Mouse (Mus musculus) intestine, postnatal 0 days (tissue): ENCODE data around the gene Fars2. TPM values are rescaled to one million over a fixed set of nuclear protein-coding genes. Genes with fewer than 3 reads are reported as not detected.

Experiments
- ATAC-seq: fragments of 200-750 bp; cut with Nextera tagmentation; 2 replicates; pipeline ENCODE4 v1.8.0; 2017; ENCODE audit warnings: mild to moderate bottlenecking, moderate TSS enrichment, moderate library complexity
- H3K27ac ChIP-seq: fragments of 300-500 bp; sonication (generic); 2 replicates; pipeline ENCODE4 v1.5.1; 2014; ENCODE audit warnings: mild to moderate bottlenecking, low read depth, low read length, moderate library complexity
- H3K27me3 ChIP-seq: fragments of 300-500 bp; sonication (generic); replicated peaks from 2 replicates; pipeline ENCODE4 v1.6.1; 2014; ENCODE audit warnings: low read length, mixed read lengths; ENCODE audit not compliant: control insufficient read depth, insufficient read depth
- H3K36me3 ChIP-seq: fragments of 300-500 bp; sonication (generic); 2 replicates; pipeline ENCODE4 v1.6.1; 2014; ENCODE audit warnings: mild to moderate bottlenecking, moderate library complexity; ENCODE audit not compliant: control insufficient read depth, insufficient read depth
- H3K4me1 ChIP-seq: fragments of 300-500 bp; sonication (generic); replicated peaks from 2 replicates; pipeline ENCODE4 v1.6.1; 2014; ENCODE audit warnings: antibody characterized with exemption, low read length, mixed read lengths; ENCODE audit not compliant: control insufficient read depth, insufficient read depth
- H3K4me2 ChIP-seq: fragments of 300-500 bp; sonication (generic); replicated peaks from 2 replicates; pipeline ENCODE4 v1.6.1; 2014; ENCODE audit warnings: low read depth, mild to moderate bottlenecking, moderate library complexity
- H3K4me3 ChIP-seq: fragments of 300-500 bp; sonication (generic); 2 replicates; pipeline ENCODE4 v1.5.1; 2014; ENCODE audit warnings: low read depth, low read length
- H3K9ac ChIP-seq: fragments of 300-500 bp; sonication (generic); 2 replicates; pipeline ENCODE4 v1.6.1; 2014; ENCODE audit warnings: mild to moderate bottlenecking, low read depth, low read length
- H3K9me3 ChIP-seq: fragments of 300-500 bp; sonication (generic); 2 replicates; pipeline ENCODE4 v1.6.1; 2016; ENCODE audit warnings: mixed run types; ENCODE audit not compliant: control insufficient read depth
- CTCF ChIP-seq: sonication (generic); IDR thresholded peaks from 2 replicates; pipeline ENCODE4 v1.5.1; 2016; ENCODE audit warnings: low read depth, mild to moderate bottlenecking, control low read depth, antibody characterized with exemption, moderate library complexity
- WGBS: fragments of 180-500 bp; shearing (Covaris S2); extraction: QIAGEN DNeasy Blood & Tissue Kit; methylation state at CpG from one replicate; pipeline ENCODE4 v1.1.7; 2014; 5-methylcytosine and 5-hydroxymethylcytosine counted together
- polyA plus RNA-seq: library from polyadenylated mRNA; unstranded; fragments of >200 nt; fragmentation: Nextera tagmentation; extraction: Ambion mirVana; gene quantifications from 2 replicates; pipeline ENCODE4 v1.2.1, GENCODE M21; 2015

Gene Fars2
- polyA plus RNA-seq, 1 experiment from 2014 or later: 29.8 TPM

GRCm38 (mm10) chr13:36679345-36679744 lies 562.1 kb downstream of the Fars2 start:
- Histone ChIP-seq H3K4me3 (no peak overlapping the region), H3K9ac (no peak overlapping the region), H3K27ac (no peak overlapping the region), H3K4me2 (no peak overlapping the region), H3K4me1 (no peaks in the 10 kb centered on the region), H3K27me3 (no peaks in the 10 kb centered on the region), H3K36me3 (no peaks in the 10 kb centered on the region), H3K9me3 (no peaks in the 10 kb centered on the region)
- ATAC-seq: no peak
- WGBS: 33% methylated on average over 1 of the region's 1 CpGs
- TF ChIP-seq CTCF: no peak

GRCm38 (mm10) chr13:36680690-36681355 lies 563.6 kb downstream of the Fars2 start:
- H3K4me1 ChIP-seq: no peaks in the 10 kb centered on the region
- H3K4me3 ChIP-seq: no peak overlapping the region
- no peak overlapping the region for H3K9ac ChIP-seq
- 85% methylated on average over 8 of the region's 8 CpGs for WGBS
- TF ChIP-seq CTCF: no peak
- no peak overlapping the region for H3K4me2 ChIP-seq
- no peak overlapping the region for H3K27ac ChIP-seq
- no peaks in the 10 kb centered on the region for H3K27me3 ChIP-seq
- no peaks in the 10 kb centered on the region for H3K36me3 ChIP-seq
- no peak for ATAC-seq
- H3K9me3 ChIP-seq: no peaks in the 10 kb centered on the region

- Histone ChIP-seq H3K36me3 (no peaks in the 10 kb centered on the region), H3K4me3 (no peak overlapping the region), H3K9me3 (no peaks in the 10 kb centered on the region), H3K4me1 (no peaks in the 10 kb centered on the region), H3K9ac (no peak overlapping the region), H3K27me3 (no peaks in the 10 kb centered on the region), H3K4me2 (no peak overlapping the region), H3K27ac (no peak overlapping the region)
- WGBS: 53% methylated on average over 4 of the region's 4 CpGs
- no peak for TF ChIP-seq CTCF
- no peak for ATAC-seq
Measured at GRCm38 (mm10) chr13:36683581-36683980, 566.4 kb downstream of the Fars2 start.

- no peak overlapping the region for H3K9ac ChIP-seq
- no peaks in the 10 kb centered on the region for H3K4me1 ChIP-seq
- no peak overlapping the region for H3K4me3 ChIP-seq
- no peak for TF ChIP-seq CTCF
- H3K27ac ChIP-seq: no peak overlapping the region
- no peaks in the 10 kb centered on the region for H3K9me3 ChIP-seq
- H3K4me2 ChIP-seq: no peak overlapping the region
- no peak for ATAC-seq
- 49% methylated on average over 7 of the region's 7 CpGs for WGBS
- H3K27me3 ChIP-seq: no peaks in the 10 kb centered on the region
- H3K36me3 ChIP-seq: no peaks in the 10 kb centered on the region
Measured at GRCm38 (mm10) chr13:36695516-36696201, 578.4 kb downstream of the Fars2 start.

GRCm38 (mm10) chr13:36696351-36696771 lies 579.1 kb downstream of the Fars2 start:
- Histone ChIP-seq H3K9ac (no peak overlapping the region), H3K27me3 (no peaks in the 10 kb centered on the region), H3K4me2 (no peak overlapping the region), H3K36me3 (no peaks in the 10 kb centered on the region), H3K4me1 (no peaks in the 10 kb centered on the region), H3K4me3 (no peak overlapping the region), H3K9me3 (no peaks in the 10 kb centered on the region), H3K27ac (no peak overlapping the region)
- ATAC-seq: no peak
- no peak for TF ChIP-seq CTCF
- 75% methylated on average over 8 of the region's 8 CpGs for WGBS

GRCm38 (mm10) chr13:36707088-36707690 lies 590.0 kb downstream of the Fars2 start:
- Histone ChIP-seq H3K9ac (no peak overlapping the region), H3K9me3 (no peaks in the 10 kb centered on the region), H3K36me3 (no peaks in the 10 kb centered on the region), H3K4me1 (no peaks in the 10 kb centered on the region), H3K4me3 (no peak overlapping the region), H3K4me2 (no peak overlapping the region), H3K27ac (no peak overlapping the region), H3K27me3 (no peaks in the 10 kb centered on the region)
- 58% methylated on average over 3 of the region's 3 CpGs for WGBS
- ATAC-seq: no peak
- no peak for TF ChIP-seq CTCF
